Mouse (Mus musculus) erythroid progenitor cell, adult 5-6 weeks (primary cell): ENCODE results near the gene Kdm2b. TPM values are rescaled to one million over a fixed set of nuclear protein-coding genes. Genes with fewer than 3 reads are reported as not detected.

Source experiments
- ATAC-seq: replicated peaks from 2 replicates; pipeline ENCODE4 v1.8.0; 2016; ENCODE audit warnings: moderate number of reproducible peaks, mild to moderate bottlenecking, moderate TSS enrichment, inconsistent platforms; ENCODE audit not compliant: poor library complexity, low FRiP score, severe bottlenecking
- total RNA-seq, 2 experiments: library from RNA; stranded (forward) in 1 of 2; stranded (reverse) in 1 of 2; fragments of 150-400 nt in 1 of 2; fragments of 186-747, 209-891 nt in 1 of 2; gene quantifications; 2 replicates each; pipeline versions ENCODE4 v1.2.3 to v1.2.4; 2015 to 2017; ENCODE audit warnings: low replicate concordance in 2 of 2

Kdm2b gene
- total RNA-seq, 2 experiments from 2014 or later = 7.5 to 13.0 TPM

- peak; percentile 39; the same call in 1 of the 2 replicates for ATAC-seq
Observed at GRCm38 (mm10) chr5:123013599-123014315, 24.1 kb upstream of the Kdm2b start.

GRCm38 (mm10) chr5:123011705-123012104 is 22.1 kb upstream of the Kdm2b start:
- ATAC-seq = no peak

GRCm38 (mm10) chr5:123010806-123011205 is 21.2 kb upstream of the Kdm2b start:
- no peak for ATAC-seq

- ATAC-seq = no peak
Observed at GRCm38 (mm10) chr5:123009873-123010272, 20.2 kb upstream of the Kdm2b start.

- ATAC-seq = no peak
Observed at GRCm38 (mm10) chr5:123008877-123009493, 19.4 kb upstream of the Kdm2b start.

- ATAC-seq = no peak
Observed at GRCm38 (mm10) chr5:123005716-123006592, 16.3 kb upstream of the Kdm2b start.

GRCm38 (mm10) chr5:123000901-123001300 is 11.3 kb upstream of the Kdm2b start:
- no peak for ATAC-seq

- ATAC-seq = no peak
Observed at GRCm38 (mm10) chr5:122997205-122998204, 7.9 kb upstream of the Kdm2b start.

GRCm38 (mm10) chr5:122994910-122995309 is 5.3 kb upstream of the Kdm2b start:
- ATAC-seq = no peak

- ATAC-seq = peak; percentile 74
Observed at GRCm38 (mm10) chr5:122994303-122994846, 4.8 kb upstream of the Kdm2b start.

GRCm38 (mm10) chr5:122993811-122994210 is 4.2 kb upstream of the Kdm2b start:
- ATAC-seq = no peak

GRCm38 (mm10) chr5:122991350-122992004 is 1.9 kb upstream of the Kdm2b start:
- ATAC-seq = no peak

GRCm38 (mm10) chr5:122990411-122991160 is 963 bp upstream of the Kdm2b start:
- ATAC-seq = no peak

- no peak for ATAC-seq
Observed at GRCm38 (mm10) chr5:122989001-122989525, 560 bp downstream of the Kdm2b start.

- no peak for ATAC-seq
Observed at GRCm38 (mm10) chr5:122988021-122988751, 1.4 kb downstream of the Kdm2b start.

GRCm38 (mm10) chr5:122987211-122988020 is 2.2 kb downstream of the Kdm2b start:
- no peak for ATAC-seq
